In genomic region chr12:12261987-12262971, GRCm38 (mm10) we compare ENCODE assay signal across 8 mouse cellular contexts. TPM values are rescaled to one million over a fixed set of nuclear protein-coding genes. Genes with fewer than 3 reads are reported as not detected.
DNase-seq lines count a peak whose midpoint lies in the region; ATAC-seq and TF ChIP-seq lines count a peak whose summit lies in the region.

TSS of gene Fam49a (plus strand) at chr12:12262139.

- peak within 1 kb of the TSS; percentile 90 for H3K4me2 ChIP-seq in forebrain, embryonic 11.5 days (ENCODE audit: low read depth, low read length, severe bottlenecking)
- peak within 1 kb of the TSS; percentile 83 for H3K4me2 ChIP-seq in heart, embryonic 15.5 days
- H3K4me2 ChIP-seq in liver, embryonic 15.5 days: peak within 1 kb of the TSS; percentile 71
- peak within 1 kb of the TSS; percentile 91 for H3K4me2 ChIP-seq in neural tube, embryonic 12.5 days (replicated peaks)
- H3K4me2 ChIP-seq in stomach, postnatal 0 days (replicated peaks; ENCODE audit: low read depth): peak within 1 kb of the TSS; percentile 86

- under 1% methylated on average over 51 of the region's 62 CpGs for WGBS in forebrain, embryonic 11.5 days
- under 1% methylated on average over 56 of the region's 62 CpGs for WGBS in heart, embryonic 15.5 days
- WGBS in liver, embryonic 15.5 days (ENCODE audit: insufficient replicate concordance): under 1% methylated on average over 58 of the region's 62 CpGs
- under 1% methylated on average over 59 of the region's 62 CpGs for WGBS in neural tube, embryonic 12.5 days
- 2% methylated on average over 30 of the region's 62 CpGs for WGBS in stomach, postnatal 0 days

- H3K27me3 ChIP-seq in forebrain, embryonic 11.5 days (ENCODE audit: control insufficient read depth, insufficient read depth, low read length): no peaks in the 10 kb centered on the region; the same call in 1 of the 2 replicates
- no peaks in the 10 kb centered on the region for H3K27me3 ChIP-seq in heart, embryonic 15.5 days
- peaks cover 24% of the 10 kb centered on the region for H3K27me3 ChIP-seq in liver, embryonic 15.5 days
- H3K27me3 ChIP-seq in neural tube, embryonic 12.5 days (replicated peaks): no peaks in the 10 kb centered on the region
- H3K27me3 ChIP-seq in stomach, postnatal 0 days (ENCODE audit: control insufficient read depth, insufficient read depth, low read length): no peaks in the 10 kb centered on the region

- TF ChIP-seq EP300 in stomach, postnatal 0 days (optimal IDR thresholded peaks at IDR 0.05): no peak

- DNase-seq in B cell, adult 2 months: peak; percentile 60 to 70
- peak; percentile 86 for DNase-seq in brain, adult 2 months (ENCODE audit: low read depth, low spot score)
- peak; percentile 90 for DNase-seq in forebrain, embryonic 11.5 days (ENCODE audit: low spot score)
- DNase-seq in kidney, postnatal 10 days: peak; percentile 89
- DNase-seq in stomach, postnatal 0 days (ENCODE audit: low spot score): peak; percentile 86

- H3K9ac ChIP-seq in forebrain, embryonic 11.5 days (ENCODE audit: low read length): peak within 1 kb of the TSS; percentile 81
- peak within 1 kb of the TSS; percentile 96 for H3K9ac ChIP-seq in heart, embryonic 15.5 days
- 0 out of 2 replicates have a peak within 1 kb of the TSS, but pooled peaks have one; percentile 27 for H3K9ac ChIP-seq in liver, embryonic 15.5 days
- peak within 1 kb of the TSS; percentile 77 for H3K9ac ChIP-seq in neural tube, embryonic 12.5 days
- peak within 1 kb of the TSS; percentile 80 for H3K9ac ChIP-seq in stomach, postnatal 0 days (ENCODE audit: low read length)

- peaks cover 5% of the 10 kb centered on the region; the same call in 1 of the 2 replicates for H3K4me1 ChIP-seq in forebrain, embryonic 11.5 days (replicated peaks; ENCODE audit: control insufficient read depth, insufficient read depth, low read length)
- peaks cover 52% of the 10 kb centered on the region for H3K4me1 ChIP-seq in heart, embryonic 15.5 days (replicated peaks)
- H3K4me1 ChIP-seq in liver, embryonic 15.5 days (replicated peaks): no peaks in the 10 kb centered on the region; the same call in 1 of the 2 replicates
- H3K4me1 ChIP-seq in neural tube, embryonic 12.5 days: peaks cover 19% of the 10 kb centered on the region
- H3K4me1 ChIP-seq in stomach, postnatal 0 days (replicated peaks; ENCODE audit: control insufficient read depth, insufficient read depth): 0 out of 2 replicates have a peak, but pooled peaks cover 2% of the 10 kb centered on the region

- H3K27ac ChIP-seq in forebrain, embryonic 11.5 days (ENCODE audit: low read depth, low read length): no peak within 1 kb of the TSS
- H3K27ac ChIP-seq in heart, embryonic 15.5 days: peak within 1 kb of the TSS; percentile 86
- no peak within 1 kb of the TSS for H3K27ac ChIP-seq in liver, embryonic 15.5 days (replicated peaks)
- peak within 1 kb of the TSS; percentile 37; the same call in 1 of the 2 replicates for H3K27ac ChIP-seq in neural tube, embryonic 12.5 days
- H3K27ac ChIP-seq in stomach, postnatal 0 days (replicated peaks): peak within 1 kb of the TSS; percentile 78

- peak; percentile 44 for TF ChIP-seq CTCF in stomach, postnatal 0 days (IDR thresholded peaks at IDR 0.05; ENCODE audit: low read depth)

- H3K4me3 ChIP-seq in forebrain, embryonic 11.5 days (ENCODE audit: low read depth, low read length): peak within 1 kb of the TSS; percentile 61
- H3K4me3 ChIP-seq in heart, embryonic 15.5 days: peak within 1 kb of the TSS; percentile 95
- H3K4me3 ChIP-seq in liver, embryonic 15.5 days (replicated peaks): peak within 1 kb of the TSS; percentile 56
- H3K4me3 ChIP-seq in neural tube, embryonic 12.5 days: peak within 1 kb of the TSS; percentile 77
- H3K4me3 ChIP-seq in stomach, postnatal 0 days (ENCODE audit: low read depth, low read length): peak within 1 kb of the TSS; percentile 69

- peak; percentile 95 for ATAC-seq in forebrain, embryonic 11.5 days (replicated peaks; ENCODE audit: low FRiP score)
- peak; percentile 86 for ATAC-seq in heart, embryonic 15.5 days (replicated peaks; ENCODE audit: insufficient number of reproducible peaks, insufficient read depth, low FRiP score, low read depth)
- peak; percentile 60 for ATAC-seq in liver, embryonic 15.5 days (ENCODE audit: insufficient read depth)
- peak; percentile 85 for ATAC-seq in neural tube, embryonic 12.5 days (ENCODE audit: low FRiP score, low read depth)
- peak; percentile 89 for ATAC-seq in stomach, postnatal 0 days (ENCODE audit: low FRiP score, low TSS enrichment)

- H3K36me3 ChIP-seq in forebrain, embryonic 11.5 days (ENCODE audit: control insufficient read depth, insufficient read depth, low read length): no peaks in the 10 kb centered on the region
- H3K36me3 ChIP-seq in heart, embryonic 15.5 days: no peaks in the 10 kb centered on the region
- no peaks in the 10 kb centered on the region for H3K36me3 ChIP-seq in liver, embryonic 15.5 days (replicated peaks)
- no peaks in the 10 kb centered on the region for H3K36me3 ChIP-seq in neural tube, embryonic 12.5 days
- no peaks in the 10 kb centered on the region for H3K36me3 ChIP-seq in stomach, postnatal 0 days (ENCODE audit: control insufficient read depth, insufficient read depth, low read length)

- H3K9me3 ChIP-seq in forebrain, embryonic 11.5 days (ENCODE audit: control insufficient read depth, low read length): no peaks in the 10 kb centered on the region
- H3K9me3 ChIP-seq in heart, embryonic 15.5 days (replicated peaks): no peaks in the 10 kb centered on the region
- H3K9me3 ChIP-seq in liver, embryonic 15.5 days (replicated peaks): no peaks in the 10 kb centered on the region
- H3K9me3 ChIP-seq in neural tube, embryonic 12.5 days: no peaks in the 10 kb centered on the region
- no peaks in the 10 kb centered on the region for H3K9me3 ChIP-seq in stomach, postnatal 0 days (ENCODE audit: control insufficient read depth, low read length)

RNA-seq across cellular contexts. Expression of gene Fam49a, which starts in this region (rescaled TPM):
- 10.7 and 12.9 TPM in 2 replicates for polyA plus RNA-seq in forebrain, embryonic 11.5 days (2014; fragmentation: Nextera tagmentation; extraction: Ambion mirVana)
- 22.3 and 23.9 TPM in 2 replicates for polyA plus RNA-seq in heart, embryonic 15.5 days (2015; fragmentation: Nextera tagmentation; extraction: Ambion mirVana)
- polyA plus RNA-seq in liver, embryonic 15.5 days (2015; fragmentation: Nextera tagmentation; extraction: Ambion mirVana): 2.4 and 2.9 TPM in 2 replicates
- 27.8 and 30.0 TPM in 2 replicates for polyA plus RNA-seq in neural tube, embryonic 12.5 days (2016; fragmentation: Nextera tagmentation; extraction: Ambion mirVana)
- polyA plus RNA-seq in stomach, postnatal 0 days (2015; fragmentation: Nextera tagmentation; extraction: Ambion mirVana): 4.9 and 5.3 TPM in 2 replicates

Comparison
In these comparisons a context has a peak if more than half of its experiments do, and no peak if none do; other contexts are left out.
1. H3K27ac ChIP-seq: peak in heart, embryonic 15.5 days (single experiment), neural tube, embryonic 12.5 days (single experiment) and stomach, postnatal 0 days (single experiment); none in forebrain, embryonic 11.5 days (single experiment) and liver, embryonic 15.5 days (single experiment).
2. H3K9ac ChIP-seq: peak in every context shown above with its lines; median percentile 96 in heart, embryonic 15.5 days; 81 in forebrain, embryonic 11.5 days; 80 in stomach, postnatal 0 days; 77 in neural tube, embryonic 12.5 days; 27 in liver, embryonic 15.5 days.
3. Peak in every context shown above with its lines, with median percentiles within 50 percentile points of each other: DNase-seq, ATAC-seq, H3K4me2 ChIP-seq and H3K4me3 ChIP-seq.